Mouse (Mus musculus) kidney, embryonic 15.5 days (tissue): ENCODE data around the gene Fhl2. TPM values are rescaled to one million over a fixed set of nuclear protein-coding genes. Genes with fewer than 3 reads are reported as not detected.
"Not testable (repeated sequence)": the region's sequence is repeated elsewhere in the genome, so short reads cannot be mapped to it uniquely, and the experiment has no call there.

Experiments used
- ATAC-seq: fragments of 200-750 bp; cut with Nextera tagmentation; replicated peaks from 2 replicates; pipeline ENCODE4 v1.8.0; 2017; ENCODE audit warnings: moderate TSS enrichment; ENCODE audit not compliant: low FRiP score
- H3K27ac ChIP-seq: fragments of 300-500 bp; sonication (generic); 2 replicates; pipeline ENCODE4 v1.5.1; 2015; ENCODE audit warnings: mild to moderate bottlenecking, inconsistent platforms
- H3K27me3 ChIP-seq: fragments of 300-500 bp; sonication (generic); 2 replicates; pipeline ENCODE4 v1.6.1; 2015; ENCODE audit warnings: inconsistent platforms
- H3K36me3 ChIP-seq: fragments of 300-500 bp; sonication (generic); 2 replicates; pipeline ENCODE4 v1.6.1; 2015; ENCODE audit warnings: inconsistent platforms
- H3K4me1 ChIP-seq: fragments of 300-500 bp; sonication (generic); 2 replicates; pipeline ENCODE4 v1.6.1; 2015; ENCODE audit warnings: inconsistent platforms
- H3K4me2 ChIP-seq: fragments of 300-500 bp; sonication (generic); 2 replicates; pipeline ENCODE4 v1.6.1; 2015; ENCODE audit warnings: moderate library complexity, mild to moderate bottlenecking, inconsistent platforms
- H3K4me3 ChIP-seq: fragments of 300-500 bp; sonication (generic); replicated peaks from 2 replicates; pipeline ENCODE4 v1.5.1; 2015; ENCODE audit warnings: mild to moderate bottlenecking, inconsistent platforms
- H3K9ac ChIP-seq: fragments of 300-500 bp; sonication (generic); 2 replicates; pipeline ENCODE4 v1.6.1; 2015; ENCODE audit warnings: mild to moderate bottlenecking, inconsistent platforms
- H3K9me3 ChIP-seq: fragments of 300-500 bp; sonication (generic); replicated peaks from 2 replicates; pipeline ENCODE4 v1.6.1; 2016; ENCODE audit warnings: inconsistent platforms
- WGBS: fragments of 180-500 bp; shearing (Covaris S2); methylation state at CpG from one replicate; pipeline ENCODE4 v1.1.7; 2015; ENCODE audit warnings: mixed read lengths; 5-methylcytosine and 5-hydroxymethylcytosine counted together
- polyA plus RNA-seq: library from polyadenylated mRNA; unstranded; fragments of >200 nt; fragmentation: Nextera tagmentation; extraction: Ambion mirVana; gene quantifications from 2 replicates; pipeline ENCODE4 v1.2.1, GENCODE M21; 2015

Fhl2 gene
- polyA plus RNA-seq, 1 experiment from 2014 or later: 92.4 TPM

DNA sequence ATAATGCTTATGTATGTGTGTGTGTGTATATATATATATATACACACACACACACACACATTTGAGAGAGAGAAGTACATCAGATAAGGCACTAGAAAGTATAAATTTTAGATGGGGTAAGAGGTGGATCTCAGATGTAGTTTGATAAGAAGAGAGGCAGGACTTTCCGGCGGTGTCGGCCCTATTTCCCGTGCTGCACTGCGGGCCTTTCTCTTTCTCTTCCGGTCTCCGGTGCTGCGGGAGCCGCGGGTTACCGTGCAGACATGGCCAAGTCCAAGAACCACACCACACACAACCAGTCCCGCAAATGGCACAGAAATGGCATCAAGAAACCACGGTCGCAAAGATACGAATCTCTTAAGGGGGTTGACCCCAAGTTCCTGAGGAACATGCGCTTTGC is 7.9 kb downstream of the Fhl2 start:
- WGBS: 91% methylated on average over 11 of the region's 16 CpGs
- not testable (repeated sequence) for ATAC-seq, H3K27me3 ChIP-seq, H3K4me3 ChIP-seq, H3K36me3 ChIP-seq, H3K4me2 ChIP-seq, H3K4me1 ChIP-seq, H3K27ac ChIP-seq, H3K9ac ChIP-seq, H3K9me3 ChIP-seq

DNA sequence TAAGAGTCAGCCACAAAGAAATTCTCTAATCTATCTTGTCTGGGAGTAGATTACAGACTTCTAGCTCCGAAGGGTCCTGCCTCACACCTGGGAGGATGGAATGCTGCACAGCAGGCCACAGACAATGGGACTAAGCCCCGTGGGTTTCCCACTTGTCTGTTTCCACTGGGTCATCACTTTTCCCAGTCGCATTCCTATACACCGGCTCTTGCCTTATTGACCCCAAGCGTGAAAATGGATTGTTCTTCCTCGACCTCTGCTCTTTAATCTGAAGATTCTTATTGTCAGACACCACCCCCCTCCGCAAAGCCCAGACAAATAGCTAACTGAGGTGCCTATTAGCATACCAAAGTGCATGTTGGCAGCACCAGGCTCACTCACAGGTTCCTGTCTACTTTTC is 10.4 kb downstream of the Fhl2 start:
- Histone ChIP-seq H3K4me1 (0 out of 2 replicates have a peak, but pooled peaks cover 6% of the 10 kb centered on the region), H3K9ac (no peak overlapping the region), H3K4me3 (no peak overlapping the region), H3K9me3 (no peaks in the 10 kb centered on the region), H3K27me3 (no peaks in the 10 kb centered on the region), H3K4me2 (no peak overlapping the region), H3K27ac (no peak overlapping the region), H3K36me3 (no peaks in the 10 kb centered on the region)
- no peak for ATAC-seq
- 50% methylated on average over 7 of the region's 7 CpGs for WGBS

DNA sequence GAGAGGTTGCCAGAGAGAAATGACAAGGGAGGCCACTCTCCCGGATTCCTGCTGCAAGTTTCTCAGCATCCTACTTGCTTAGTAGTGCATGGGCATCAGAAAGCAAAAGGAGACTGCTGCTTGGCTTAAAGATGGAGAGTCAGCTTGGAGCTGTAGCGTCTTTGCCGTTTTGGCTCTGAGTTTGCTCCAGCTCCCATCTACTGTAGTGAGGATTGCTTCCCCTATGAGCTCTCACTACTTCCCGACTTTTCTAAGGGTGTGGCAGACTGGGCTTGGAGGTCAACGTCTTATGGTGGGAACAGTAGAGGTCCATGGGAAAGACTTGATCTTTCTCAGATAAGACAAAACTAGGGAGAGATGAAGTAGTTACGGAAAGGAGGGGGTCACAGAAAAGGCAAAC is 15.9 kb downstream of the Fhl2 start:
- Histone ChIP-seq H3K27me3 (no peaks in the 10 kb centered on the region), H3K27ac (peak overlapping the region; percentile 85), H3K4me2 (no peak overlapping the region), H3K4me3 (no peak overlapping the region), H3K9me3 (no peaks in the 10 kb centered on the region), H3K36me3 (no peaks in the 10 kb centered on the region), H3K4me1 (peaks cover 23% of the 10 kb centered on the region), H3K9ac (no peak overlapping the region)
- 0 out of 2 replicates have a peak, but pooled peaks have one; percentile 44 for ATAC-seq
- 55% methylated on average over 6 of the region's 6 CpGs for WGBS

DNA sequence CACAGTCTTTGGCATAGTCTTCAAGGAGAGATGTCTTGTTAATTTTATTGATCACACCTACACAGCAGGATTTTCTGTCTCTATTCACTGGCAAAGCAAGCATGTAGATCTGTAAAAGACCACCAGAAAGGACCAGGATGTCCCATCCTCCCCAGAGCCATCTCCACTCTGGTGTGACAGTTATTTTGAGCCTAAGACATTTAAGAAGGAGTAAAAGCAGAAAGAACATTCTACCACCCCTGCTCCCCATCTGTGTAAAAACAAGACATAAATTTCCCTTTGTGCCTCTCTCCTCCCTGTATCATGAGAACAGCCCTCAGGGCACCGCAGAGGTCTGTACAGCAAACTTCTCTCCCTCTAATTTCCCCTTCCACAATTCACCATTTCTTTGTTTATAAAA is 18.0 kb downstream of the Fhl2 start:
- H3K4me3 ChIP-seq: no peak overlapping the region
- no peaks in the 10 kb centered on the region for H3K36me3 ChIP-seq
- no peak overlapping the region for H3K9ac ChIP-seq
- WGBS: 31% methylated on average over 1 of the region's 1 CpGs
- H3K27ac ChIP-seq: peak overlapping the region; percentile 85
- H3K9me3 ChIP-seq: no peaks in the 10 kb centered on the region
- H3K4me2 ChIP-seq: no peak overlapping the region
- no peaks in the 10 kb centered on the region for H3K27me3 ChIP-seq
- peaks cover 27% of the 10 kb centered on the region for H3K4me1 ChIP-seq
- peak; percentile 77 for ATAC-seq

DNA sequence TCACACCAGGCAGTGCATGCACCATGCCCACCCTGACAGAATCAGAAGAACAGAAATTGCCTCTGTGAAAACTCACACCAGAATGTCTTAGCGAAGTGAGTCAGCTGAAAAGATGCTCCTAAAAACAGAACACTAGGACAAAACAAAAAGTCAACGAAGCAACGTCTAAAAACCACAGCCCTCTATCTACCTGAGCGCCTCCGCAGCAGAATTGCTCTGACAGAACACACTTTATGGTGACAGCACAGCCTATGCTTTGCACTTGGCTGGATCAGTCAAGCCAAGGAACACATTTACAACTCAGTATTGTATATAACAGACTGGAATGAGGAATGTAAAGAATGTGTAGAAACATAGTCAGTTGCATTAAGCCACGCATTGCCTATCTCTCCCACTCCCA is 18.4 kb downstream of the Fhl2 start:
- WGBS: 44% methylated on average over 6 of the region's 6 CpGs
- no peak overlapping the region for H3K9ac ChIP-seq
- H3K4me3 ChIP-seq: no peak overlapping the region
- no peaks in the 10 kb centered on the region for H3K9me3 ChIP-seq
- H3K36me3 ChIP-seq: no peaks in the 10 kb centered on the region
- H3K27me3 ChIP-seq: no peaks in the 10 kb centered on the region
- H3K4me2 ChIP-seq: no peak overlapping the region
- H3K27ac ChIP-seq: peak overlapping the region; percentile 85
- ATAC-seq: peak; percentile 57; the same call in 1 of the 2 replicates
- peaks cover 30% of the 10 kb centered on the region for H3K4me1 ChIP-seq

DNA sequence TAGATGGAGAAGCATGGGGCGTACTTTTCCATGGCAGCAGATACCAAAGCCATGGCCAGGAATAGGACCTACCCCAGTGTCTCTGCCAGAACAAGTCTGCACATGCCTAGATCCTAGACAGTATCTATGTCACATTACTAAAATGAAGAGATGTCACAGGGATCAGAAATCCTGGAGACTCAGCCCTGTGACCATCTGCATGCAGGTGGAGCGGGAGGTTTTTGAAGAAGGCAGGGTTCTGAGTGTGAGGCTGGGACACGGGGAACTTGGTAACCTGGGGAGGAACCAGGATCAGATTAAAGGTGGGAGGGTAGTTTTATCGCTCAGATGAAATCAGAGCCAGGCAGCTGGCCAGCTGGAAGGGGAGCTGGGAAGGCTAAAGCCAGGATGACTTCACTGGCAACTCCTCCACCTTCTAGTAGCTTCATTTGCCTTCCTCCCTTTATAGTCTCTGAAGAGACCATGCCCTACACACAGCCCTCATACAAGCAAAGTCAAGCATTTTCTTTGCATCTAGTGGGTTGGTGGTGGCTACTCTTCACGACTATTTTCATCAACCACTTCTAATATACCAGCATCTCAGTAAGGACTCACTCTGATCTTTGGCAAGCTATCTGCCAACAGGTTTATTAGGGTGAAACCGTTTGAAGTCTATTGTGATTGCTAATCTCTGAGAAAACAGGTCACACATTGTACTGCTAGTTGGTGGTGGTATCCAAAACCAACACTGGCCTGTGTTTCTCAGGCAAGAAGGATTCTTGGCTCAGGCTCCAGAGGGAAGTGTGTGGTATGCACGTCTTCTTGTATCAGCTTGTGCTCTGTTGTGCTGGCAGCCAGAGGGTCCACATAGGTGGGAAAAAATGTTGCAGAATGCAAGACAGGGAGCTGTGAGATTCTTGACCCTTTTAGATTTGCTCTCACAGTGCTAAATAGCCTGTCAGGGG is 23.2 kb downstream of the Fhl2 start:
- Histone ChIP-seq H3K4me3 (no peak overlapping the region), H3K27ac (peak overlapping the region; percentile 60; the same call in 1 of the 2 replicates), H3K9me3 (no peaks in the 10 kb centered on the region), H3K36me3 (no peaks in the 10 kb centered on the region), H3K4me2 (no peak overlapping the region), H3K9ac (no peak overlapping the region), H3K4me1 (peaks cover 29% of the 10 kb centered on the region), H3K27me3 (no peaks in the 10 kb centered on the region)
- WGBS: 45% methylated on average over 7 of the region's 7 CpGs
- peak; percentile 66 for ATAC-seq

DNA sequence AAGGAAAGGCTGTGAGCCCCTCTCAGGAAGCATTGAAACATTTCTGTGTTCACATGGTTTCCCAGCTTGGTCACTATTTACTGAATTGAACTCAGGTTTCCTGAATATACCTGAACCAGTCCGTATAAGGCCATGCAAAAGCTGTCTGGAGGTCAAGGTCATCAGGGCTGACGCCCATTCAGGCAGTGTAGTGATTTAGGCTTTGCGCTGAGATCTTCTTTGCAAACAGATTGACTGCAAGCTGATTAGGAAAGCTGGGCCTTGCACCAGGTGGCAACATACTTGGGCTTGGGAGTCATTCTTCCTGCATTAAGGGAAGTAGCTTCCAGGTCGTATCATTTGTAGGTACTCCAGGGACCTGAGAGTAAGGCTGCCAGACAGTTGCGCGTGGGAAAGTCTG is 25.0 kb downstream of the Fhl2 start:
- peak overlapping the region; percentile 19; the same call in 1 of the 2 replicates for H3K27ac ChIP-seq
- 86% methylated on average over 6 of the region's 6 CpGs for WGBS
- H3K9me3 ChIP-seq: no peaks in the 10 kb centered on the region
- H3K27me3 ChIP-seq: no peaks in the 10 kb centered on the region
- H3K4me3 ChIP-seq: no peak overlapping the region
- H3K4me2 ChIP-seq: no peak overlapping the region
- H3K36me3 ChIP-seq: no peaks in the 10 kb centered on the region
- peaks cover 33% of the 10 kb centered on the region for H3K4me1 ChIP-seq
- no peak overlapping the region for H3K9ac ChIP-seq
- ATAC-seq: no peak

DNA sequence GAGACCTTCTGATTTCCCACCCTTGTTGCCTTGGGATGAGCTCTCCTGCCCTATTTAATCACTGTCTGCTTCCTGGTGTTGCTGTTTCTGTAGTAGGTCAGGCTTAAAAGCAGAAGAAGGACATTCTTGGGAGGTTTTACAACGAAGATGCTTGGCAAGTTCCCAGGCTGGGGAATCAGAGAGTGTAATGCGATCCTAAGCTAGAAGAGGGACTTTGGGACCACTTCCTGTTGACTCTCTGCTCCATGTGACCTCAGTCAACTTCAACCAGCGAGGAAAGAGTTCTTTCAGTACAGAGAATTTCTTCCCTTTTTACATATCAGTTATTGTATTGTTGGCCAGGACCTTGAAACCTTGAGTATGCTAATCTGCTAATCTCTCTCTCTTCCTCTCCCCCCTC is 25.7 kb downstream of the Fhl2 start:
- Histone ChIP-seq H3K4me3 (no peak overlapping the region), H3K9me3 (no peaks in the 10 kb centered on the region), H3K4me1 (peaks cover 33% of the 10 kb centered on the region), H3K27ac (peak overlapping the region; percentile 19), H3K9ac (no peak overlapping the region), H3K27me3 (no peaks in the 10 kb centered on the region), H3K36me3 (no peaks in the 10 kb centered on the region), H3K4me2 (no peak overlapping the region)
- ATAC-seq: no peak
- 18% methylated on average over 3 of the region's 3 CpGs for WGBS

DNA sequence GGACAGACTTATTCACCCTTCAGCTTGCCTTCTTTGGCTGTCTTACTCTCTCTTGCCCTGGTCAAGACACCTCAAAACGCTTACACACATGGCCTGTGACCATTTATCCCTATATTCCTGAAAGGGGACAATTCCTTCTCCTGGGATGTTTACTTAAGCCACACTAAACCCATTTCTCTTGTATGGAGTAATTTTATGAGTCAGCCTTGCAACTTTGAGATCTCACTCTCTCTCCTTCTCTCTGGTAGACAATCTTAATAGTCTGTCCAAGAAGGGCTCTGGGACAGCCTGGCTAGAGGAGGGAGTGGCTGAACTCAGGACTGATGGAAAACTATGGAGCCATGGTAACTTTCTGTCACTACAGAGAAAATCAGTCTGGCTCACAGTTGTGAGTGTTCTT is 27.1 kb downstream of the Fhl2 start:
- Histone ChIP-seq H3K4me3 (no peak overlapping the region), H3K27me3 (no peaks in the 10 kb centered on the region), H3K27ac (0 out of 2 replicates have a peak overlapping the region, but pooled peaks have one; percentile 22), H3K4me2 (no peak overlapping the region), H3K9ac (no peak overlapping the region), H3K9me3 (no peaks in the 10 kb centered on the region), H3K36me3 (no peaks in the 10 kb centered on the region), H3K4me1 (peaks cover 33% of the 10 kb centered on the region)
- no peak for ATAC-seq
- 81% methylated on average over 1 of the region's 1 CpGs for WGBS

DNA sequence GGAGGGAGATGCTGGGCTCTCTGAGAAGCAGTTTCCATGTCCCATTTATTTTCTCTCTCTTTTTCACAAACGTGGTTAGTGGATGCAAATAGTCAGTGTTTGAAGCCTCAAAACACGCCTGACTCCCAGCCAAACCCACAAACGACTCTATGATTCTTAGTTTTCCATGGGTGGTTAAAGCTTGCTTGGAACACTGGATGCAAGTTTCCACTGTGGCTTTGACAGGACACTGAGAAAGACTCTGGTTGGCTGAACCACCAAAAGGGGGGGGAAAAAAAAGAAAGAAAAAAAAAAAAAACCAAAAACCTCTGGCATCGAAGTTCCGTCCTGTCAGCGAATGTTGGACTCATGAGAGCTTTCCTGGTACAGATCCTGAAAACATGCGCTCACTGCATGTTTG is 27.6 kb downstream of the Fhl2 start:
- ATAC-seq: no peak

DNA sequence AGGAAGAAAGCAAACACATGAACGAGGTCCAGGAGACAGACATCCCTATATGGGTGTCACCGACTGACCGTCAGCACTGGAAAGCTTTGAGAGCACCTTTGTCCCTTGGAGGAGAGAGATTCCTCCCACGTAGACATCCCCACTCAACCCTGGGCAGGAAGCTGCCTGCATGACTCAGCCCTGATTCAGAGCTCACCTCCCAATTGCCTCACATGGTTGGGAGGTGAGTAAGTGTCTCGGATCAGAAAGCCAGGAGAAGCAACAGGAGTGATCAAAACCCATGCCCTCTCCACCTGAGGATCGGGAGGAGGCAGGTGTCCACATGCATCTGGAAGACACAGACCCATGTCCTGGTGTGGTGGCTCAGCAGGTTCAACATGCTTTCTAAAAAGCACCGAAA is 28.2 kb downstream of the Fhl2 start:
- Histone ChIP-seq H3K9me3 (no peaks in the 10 kb centered on the region), H3K4me2 (no peak overlapping the region), H3K4me3 (no peak overlapping the region), H3K27ac (peak overlapping the region; percentile 70), H3K36me3 (no peaks in the 10 kb centered on the region), H3K4me1 (peaks cover 37% of the 10 kb centered on the region), H3K27me3 (no peaks in the 10 kb centered on the region), H3K9ac (no peak overlapping the region)
- 62% methylated on average over 7 of the region's 7 CpGs for WGBS
- no peak for ATAC-seq

More for the DNA sequence above, 27.6 kb downstream of the Fhl2 start:
- no peaks in the 10 kb centered on the region for H3K36me3 ChIP-seq
- H3K4me1 ChIP-seq: peaks cover 36% of the 10 kb centered on the region
- no peak overlapping the region for H3K4me2 ChIP-seq
- H3K9me3 ChIP-seq: no peaks in the 10 kb centered on the region
- no peaks in the 10 kb centered on the region for H3K27me3 ChIP-seq
- WGBS: 81% methylated on average over 7 of the region's 7 CpGs
- no peak overlapping the region for H3K9ac ChIP-seq
- H3K27ac ChIP-seq: peak overlapping the region; percentile 70
- no peak overlapping the region for H3K4me3 ChIP-seq

DNA sequence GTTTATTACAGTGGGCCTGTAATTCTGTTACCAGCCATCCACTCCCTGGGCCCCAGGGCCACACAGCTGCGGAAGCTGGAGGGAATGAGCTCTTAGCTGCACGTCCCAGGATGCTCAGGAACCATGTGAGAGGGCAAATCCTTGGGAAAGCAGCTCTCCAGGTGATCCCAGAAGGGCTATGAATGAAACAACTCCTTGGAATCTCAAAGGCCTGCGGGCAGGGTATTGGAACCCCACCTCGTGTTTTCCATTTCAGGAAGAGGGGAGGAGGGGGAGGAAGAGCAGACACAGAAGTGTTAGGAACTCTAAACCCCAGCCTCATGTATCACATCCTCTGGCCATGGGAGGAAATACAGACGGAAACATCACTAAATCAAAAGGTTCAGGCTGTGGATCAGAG is 28.8 kb downstream of the Fhl2 start:
- Histone ChIP-seq H3K4me1 (peaks cover 40% of the 10 kb centered on the region), H3K4me3 (no peak overlapping the region), H3K4me2 (no peak overlapping the region), H3K27ac (peak overlapping the region; percentile 70), H3K9me3 (no peaks in the 10 kb centered on the region), H3K9ac (no peak overlapping the region), H3K27me3 (no peaks in the 10 kb centered on the region), H3K36me3 (no peaks in the 10 kb centered on the region)
- ATAC-seq: no peak
- whole genome bisulfite sequencing: 25% methylated on average over 5 of the region's 5 CpGs
